Mouse (Mus musculus) heart, postnatal 0 days (tissue): ENCODE results near the gene Eno2.

Source experiments
- CTCF ChIP-seq: IDR thresholded peaks from 2 replicates; pipeline ENCODE4 v1.5.1; 2016; ENCODE audit warnings: antibody characterized with exemption, control low read depth, low read depth
- EP300 ChIP-seq: IDR thresholded peaks from 2 replicates; pipeline ENCODE4 v1.6.1; 2016; ENCODE audit warnings: antibody characterized with exemption, low read depth

DNA sequence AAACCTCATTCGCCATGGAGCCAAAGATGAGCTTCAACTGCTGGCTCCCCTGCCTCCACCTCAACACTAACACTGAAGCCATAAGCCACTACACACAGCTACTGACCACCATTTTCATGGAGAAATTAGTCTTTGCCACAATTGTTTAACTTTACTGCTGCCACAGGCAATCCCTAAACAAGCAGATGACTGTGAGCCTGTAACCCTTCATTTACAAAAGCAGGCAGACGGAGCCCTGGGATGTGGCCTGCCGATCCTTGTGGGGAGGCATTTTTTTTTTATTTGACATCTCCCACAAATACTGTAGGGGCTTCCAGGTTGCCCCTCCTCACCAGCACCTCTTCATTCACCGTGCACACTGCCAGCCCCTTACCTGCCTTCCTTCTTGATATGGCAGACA lies 47.1 kb upstream of the Eno2 start:
- no peak for TF ChIP-seq CTCF
- TF ChIP-seq EP300: no peak
